ENCODE assay signal across 9 mouse cellular contexts in the genomic region with DNA sequence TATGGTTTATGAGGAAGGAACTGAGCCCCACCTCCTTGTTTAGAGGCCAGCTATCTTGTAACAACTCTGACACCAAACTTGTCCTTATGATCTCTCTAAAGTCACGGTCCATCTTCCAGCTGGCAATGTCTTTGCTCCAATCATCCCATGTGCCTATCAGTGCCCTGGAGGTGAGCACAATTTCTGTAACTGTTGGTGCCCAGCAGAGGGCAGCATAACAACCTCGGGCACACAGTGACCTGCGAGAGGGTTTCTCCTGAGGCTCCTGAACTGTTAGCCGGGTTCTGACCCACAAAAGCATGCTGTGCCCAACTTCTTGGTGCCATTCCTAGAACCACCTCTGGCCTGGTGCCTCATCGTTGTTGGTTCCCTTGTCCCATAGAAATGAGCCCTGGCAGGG.
DNase-seq lines count a peak whose midpoint lies in the region; ATAC-seq lines count a peak whose summit lies in the region.
"Had no signal": no experiment of that assay in that cellular context is flagged by ENCODE, and none has a peak within 500 bp of the region (broad histone marks: within the 10 kb centered on the region; RNA-seq: fewer than 3 reads in every experiment).

No protein-coding gene starts in this region.

- H3K9me3 ChIP-seq in forebrain, embryonic 13.5 days (replicated peaks), result no peaks in the 10 kb centered on the region
- H3K9me3 ChIP-seq in forebrain, embryonic 15.5 days, result no peaks in the 10 kb centered on the region
- H3K9me3 ChIP-seq in neural tube, embryonic 15.5 days (replicated peaks), result no peaks in the 10 kb centered on the region

- no peaks in the 10 kb centered on the region for H3K36me3 ChIP-seq in forebrain, embryonic 13.5 days (ENCODE audit: poor library complexity, severe bottlenecking)
- no peaks in the 10 kb centered on the region for H3K36me3 ChIP-seq in forebrain, embryonic 15.5 days
- H3K36me3 ChIP-seq in neural tube, embryonic 15.5 days, result peaks cover 13% of the 10 kb centered on the region; the same call in 1 of the 2 replicates

- ATAC-seq in forebrain, embryonic 13.5 days, result peak; percentile 25; the same call in 1 of the 2 replicates
- no peak for ATAC-seq in forebrain, embryonic 15.5 days (replicated peaks)
- no peak for ATAC-seq in neural tube, embryonic 15.5 days (ENCODE audit: low FRiP score)
- ATAC-seq in granulocyte monocyte progenitor cell, adult 5-6 weeks (replicated peaks; ENCODE audit: poor library complexity, severe bottlenecking), result 0 out of 2 replicates have a peak, but pooled peaks have one; percentile 33

- no peak overlapping the region for H3K4me3 ChIP-seq in forebrain, embryonic 13.5 days
- H3K4me3 ChIP-seq in forebrain, embryonic 15.5 days, result no peak overlapping the region
- H3K4me3 ChIP-seq in neural tube, embryonic 15.5 days (replicated peaks), result no peak overlapping the region
- H3K4me3 ChIP-seq: myocyte had no signal

- WGBS in forebrain, embryonic 13.5 days, result 37% methylated on average over 5 of the region's 5 CpGs
- WGBS in forebrain, embryonic 15.5 days, result 33% methylated on average over 5 of the region's 5 CpGs
- WGBS in neural tube, embryonic 15.5 days, result 34% methylated on average over 5 of the region's 5 CpGs

- no peaks in the 10 kb centered on the region for H3K4me1 ChIP-seq in forebrain, embryonic 13.5 days
- no peaks in the 10 kb centered on the region for H3K4me1 ChIP-seq in forebrain, embryonic 15.5 days
- H3K4me1 ChIP-seq in neural tube, embryonic 15.5 days, result 0 out of 2 replicates have a peak, but pooled peaks cover 2% of the 10 kb centered on the region

- H3K4me2 ChIP-seq in forebrain, embryonic 13.5 days, result no peak overlapping the region
- H3K4me2 ChIP-seq in forebrain, embryonic 15.5 days (replicated peaks), result no peak overlapping the region
- no peak overlapping the region for H3K4me2 ChIP-seq in neural tube, embryonic 15.5 days

- no peaks in the 10 kb centered on the region for H3K27me3 ChIP-seq in forebrain, embryonic 13.5 days
- no peaks in the 10 kb centered on the region for H3K27me3 ChIP-seq in forebrain, embryonic 15.5 days
- no peaks in the 10 kb centered on the region for H3K27me3 ChIP-seq in neural tube, embryonic 15.5 days (replicated peaks)

- no peak overlapping the region for H3K9ac ChIP-seq in forebrain, embryonic 13.5 days
- H3K9ac ChIP-seq in forebrain, embryonic 15.5 days (replicated peaks), result no peak overlapping the region
- no peak overlapping the region for H3K9ac ChIP-seq in neural tube, embryonic 15.5 days (replicated peaks)

- no peak overlapping the region for H3K27ac ChIP-seq in forebrain, embryonic 13.5 days
- H3K27ac ChIP-seq in forebrain, embryonic 15.5 days (replicated peaks), result no peak overlapping the region
- no peak overlapping the region for H3K27ac ChIP-seq in neural tube, embryonic 15.5 days (replicated peaks)

- DNase-seq in neural tube, embryonic 10.5 days (ENCODE audit: extremely low spot score, low spot score), result peak; percentile 40
- DNase-seq in c-Kit-positive CD71-positive TER-119-negative erythroid progenitor cells, embryonic 14.5 days (ENCODE audit: low read depth), result peak; percentile 10
- DNase-seq in lung, postnatal 10 days, result peak; percentile 22
- DNase-seq in ovary, postnatal 10 days (ENCODE audit: low spot score), result no peak

Comparison
In these comparisons a context has a peak if more than half of its experiments do, and no peak if none do; other contexts are left out.
1. ATAC-seq: peak in forebrain, embryonic 13.5 days (single experiment) and granulocyte monocyte progenitor cell, adult 5-6 weeks (single experiment); none in forebrain, embryonic 15.5 days (single experiment) and neural tube, embryonic 15.5 days (single experiment).